Mouse (Mus musculus) olfactory bulb, adult 2 months (tissue): ENCODE data around the gene Thap11. TPM values are rescaled to one million over a fixed set of nuclear protein-coding genes. Genes with fewer than 3 reads are reported as not detected.
A peak's percentile ranks its signal among the peaks of the same experiment; 100 is the strongest.
"Not testable (repeated sequence)": the region's sequence is repeated elsewhere in the genome, so short reads cannot be mapped to it uniquely, and the experiment has no call there.

Source experiments
- H3K27ac ChIP-seq: fragments of 200-500 bp; 2 replicates; pipeline ENCODE4 v1.5.1; 2012; ENCODE audit warnings: low read depth, low read length; ENCODE audit not compliant: insufficient read depth
- H3K4me1 ChIP-seq: fragments of 200-500 bp; 2 replicates; pipeline ENCODE4 v1.6.1; 2012; ENCODE audit warnings: low read length; ENCODE audit not compliant: control insufficient read depth, insufficient read depth
- H3K4me3 ChIP-seq: fragments of 200-500 bp; 2 replicates; pipeline ENCODE4 v1.5.1; 2012; ENCODE audit warnings: mild to moderate bottlenecking, low read depth, low read length, moderate library complexity; ENCODE audit not compliant: insufficient read depth
- CTCF ChIP-seq: fragments of 200-500 bp; IDR thresholded peaks from 2 replicates; pipeline ENCODE4 v1.5.1; 2012; ENCODE audit warnings: low read depth, mild to moderate bottlenecking, low read length, moderate library complexity; ENCODE audit not compliant: insufficient read depth
- POLR2A ChIP-seq: fragments of 200-500 bp; IDR thresholded peaks from 2 replicates; pipeline ENCODE4 v1.6.1; 2012; ENCODE audit warnings: mild to moderate bottlenecking, low read depth, low read length, moderate library complexity; ENCODE audit not compliant: insufficient read depth
- WGBS: fragments of 180-500 bp; shearing (Covaris S2); methylation state at CpG from one replicate; pipeline ENCODE4 v1.1.7; 2018; 5-methylcytosine and 5-hydroxymethylcytosine counted together
- polyA plus RNA-seq: library from polyadenylated mRNA; stranded (reverse); fragments of >200 nt; gene quantifications from 2 replicates; pipeline ENCODE4 v1.2.4, GENCODE M21; 2012; ENCODE audit warnings: low replicate concordance; ENCODE audit not compliant: missing spikeins, insufficient read depth, insufficient read length

Gene Thap11
- polyA plus RNA-seq, 1 experiment, result not detected

GRCm38 (mm10) chr8:105819659-105820058 lies 35.3 kb upstream of the Thap11 start:
- Histone ChIP-seq H3K4me3 (no peak overlapping the region), H3K4me1 (peaks cover 3% of the 10 kb centered on the region; the same call in 1 of the 2 replicates), H3K27ac (no peak overlapping the region)
- TF ChIP-seq POLR2A, result no peak
- TF ChIP-seq CTCF, result no peak
- 86% methylated on average over 3 of the region's 3 CpGs for WGBS

- Histone ChIP-seq H3K4me3 (no peak overlapping the region), H3K4me1 (peaks cover 5% of the 10 kb centered on the region; the same call in 1 of the 2 replicates), H3K27ac (no peak overlapping the region)
- 94% methylated on average over 1 of the region's 1 CpGs for WGBS
- no peak for TF ChIP-seq POLR2A
- no peak for TF ChIP-seq CTCF
These were observed 34.0 kb upstream of the Thap11 start for GRCm38 (mm10) chr8:105820925-105821324.

GRCm38 (mm10) chr8:105825506-105825905 lies 29.4 kb upstream of the Thap11 start:
- no peak for TF ChIP-seq CTCF
- TF ChIP-seq POLR2A, result no peak
- no peak overlapping the region for H3K27ac ChIP-seq
- peaks cover 5% of the 10 kb centered on the region; the same call in 1 of the 2 replicates for H3K4me1 ChIP-seq
- H3K4me3 ChIP-seq, result no peak overlapping the region
- 71% methylated on average over 4 of the region's 4 CpGs for WGBS

DNA sequence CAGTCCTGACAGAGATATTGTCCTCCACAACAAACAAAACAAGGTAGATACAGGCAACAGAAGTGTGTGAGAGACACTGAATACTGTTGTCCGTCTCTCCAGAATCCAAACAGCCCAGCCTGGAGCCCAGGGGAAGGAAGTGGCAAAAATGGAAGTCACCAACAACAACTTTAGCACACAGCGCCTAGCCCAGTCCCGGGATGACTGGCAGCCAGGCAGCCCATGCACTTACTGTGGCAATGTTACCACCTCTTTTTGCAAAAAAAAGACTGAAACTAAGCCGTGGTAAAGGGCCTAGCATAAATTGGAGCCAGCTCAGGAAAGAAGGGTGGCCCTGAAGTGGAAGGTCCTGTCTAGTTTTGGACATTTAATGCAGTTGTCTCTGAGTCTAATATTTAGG lies 28.6 kb upstream of the Thap11 start:
- Histone ChIP-seq H3K4me3 (peak overlapping the region; percentile 84), H3K27ac (no peak overlapping the region), H3K4me1 (peaks cover 5% of the 10 kb centered on the region; the same call in 1 of the 2 replicates)
- WGBS, result 5% methylated on average over 4 of the region's 4 CpGs
- no peak for TF ChIP-seq POLR2A
- TF ChIP-seq CTCF, result no peak

GRCm38 (mm10) chr8:105826861-105827848 lies 27.8 kb upstream of the Thap11 start, which contains the start of the genes Ranbp10 and Tsnaxip1:
Gene Ranbp10, minus strand, starts transcription at chr8:105827350.
Gene Tsnaxip1, plus strand, starts transcription at chr8:105827731.
- no peak for TF ChIP-seq CTCF
- TF ChIP-seq POLR2A, result peak; percentile 47; the same call in 1 of the 2 replicates
- H3K4me1 ChIP-seq, result peaks cover 5% of the 10 kb centered on the region; the same call in 1 of the 2 replicates
- under 1% methylated on average over 52 of the region's 52 CpGs for WGBS
- H3K4me3 ChIP-seq, result peak within 1 kb of the TSS; percentile 84
- peak within 1 kb of the TSS; percentile 73; the same call in 1 of the 2 replicates for H3K27ac ChIP-seq

DNA sequence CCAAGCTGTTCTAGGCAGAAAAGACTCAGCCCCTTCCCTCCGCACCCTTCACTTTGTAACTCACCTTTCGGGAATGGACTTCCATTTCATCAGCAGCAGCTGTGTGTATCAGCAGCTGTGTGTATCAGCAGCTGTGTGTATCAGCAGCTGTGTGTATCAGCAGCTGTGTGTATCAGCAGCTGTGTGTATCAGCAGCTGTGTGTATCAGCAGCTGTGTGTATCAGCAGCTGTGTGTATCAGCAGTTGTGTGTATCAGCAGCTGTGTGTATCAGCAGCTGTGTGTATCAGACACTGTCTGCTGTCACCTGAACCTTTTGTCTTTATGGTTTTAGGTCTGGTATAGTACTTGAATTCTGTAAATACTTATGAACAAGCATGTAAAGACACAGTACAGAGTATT lies 21.2 kb upstream of the Thap11 start:
- not testable (repeated sequence) for H3K4me1 ChIP-seq, H3K27ac ChIP-seq, H3K4me3 ChIP-seq
- WGBS, result 88% methylated on average over 2 of the region's 2 CpGs

DNA sequence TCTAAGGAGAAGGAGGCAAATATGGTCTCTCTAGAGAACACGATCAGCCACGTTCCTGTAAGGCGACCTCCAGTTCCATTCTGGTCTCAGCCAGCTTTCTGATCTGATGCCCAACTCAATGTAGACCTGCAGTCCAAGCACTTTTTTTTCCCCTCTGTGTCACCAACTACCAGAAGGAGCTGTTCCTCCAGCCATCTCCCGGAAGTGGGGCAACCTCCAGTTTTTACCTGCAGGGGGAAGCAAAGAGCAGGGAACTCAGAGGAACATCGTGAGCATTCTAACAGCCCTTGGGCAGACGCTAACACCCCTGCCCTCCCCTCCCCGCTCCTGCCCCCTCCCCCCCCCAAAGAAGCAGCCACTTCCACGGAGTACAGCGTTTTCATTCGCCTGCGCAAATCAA lies 19.6 kb upstream of the Thap11 start:
- no peak overlapping the region for H3K4me3 ChIP-seq
- WGBS, result 24% methylated on average over 11 of the region's 11 CpGs
- TF ChIP-seq POLR2A (no peak), CTCF (peak; percentile 39; the same call in 1 of the 2 replicates)
- no peaks in the 10 kb centered on the region for H3K4me1 ChIP-seq
- H3K27ac ChIP-seq, result no peak overlapping the region

- H3K4me3 ChIP-seq, result no peak overlapping the region
- WGBS, result 76% methylated on average over 6 of the region's 6 CpGs
- H3K27ac ChIP-seq, result no peak overlapping the region
- TF ChIP-seq POLR2A, result no peak
- TF ChIP-seq CTCF, result no peak
- no peaks in the 10 kb centered on the region for H3K4me1 ChIP-seq
These were observed 17.9 kb upstream of the Thap11 start for GRCm38 (mm10) chr8:105836991-105837390.

DNA sequence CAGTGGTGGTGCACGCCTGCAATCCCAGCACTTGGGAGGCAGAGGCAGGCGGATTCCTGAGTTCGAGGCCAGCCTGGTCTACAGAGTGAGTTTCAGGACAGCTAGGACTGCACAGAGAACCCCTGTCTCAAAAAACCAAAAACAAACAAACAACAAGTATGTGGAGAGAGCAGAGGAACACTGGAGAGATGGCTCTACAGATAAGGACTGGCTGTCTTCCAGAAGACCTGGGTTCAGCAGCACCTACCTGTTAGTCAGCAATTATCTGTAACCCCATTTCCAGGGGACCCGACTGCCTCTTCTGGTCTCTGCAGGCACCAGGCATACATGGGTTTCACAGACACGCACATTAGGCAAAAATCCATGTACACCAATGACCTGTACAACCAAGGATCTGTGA lies 15.7 kb upstream of the Thap11 start:
- H3K27ac ChIP-seq, result no peak overlapping the region
- H3K4me1 ChIP-seq, result no peaks in the 10 kb centered on the region
- TF ChIP-seq POLR2A (no peak), CTCF (no peak)
- 92% methylated on average over 5 of the region's 5 CpGs for WGBS
- no peak overlapping the region for H3K4me3 ChIP-seq
